Mouse (Mus musculus) megakaryocyte, embryonic 14.5 days (primary cell): Measurements from ENCODE around the gene Prkch.

Source experiments
- FLI1 ChIP-seq: IDR thresholded peaks from 2 replicates; pipeline ENCODE4 v1.6.1; 2012; ENCODE audit warnings: low read length, inconsistent platforms, mixed read lengths
- GATA1 ChIP-seq: IDR thresholded peaks from 3 replicates; pipeline ENCODE4 v1.6.1; 2012; ENCODE audit warnings: mixed read lengths, low read length, inconsistent platforms, borderline replicate concordance

DNA sequence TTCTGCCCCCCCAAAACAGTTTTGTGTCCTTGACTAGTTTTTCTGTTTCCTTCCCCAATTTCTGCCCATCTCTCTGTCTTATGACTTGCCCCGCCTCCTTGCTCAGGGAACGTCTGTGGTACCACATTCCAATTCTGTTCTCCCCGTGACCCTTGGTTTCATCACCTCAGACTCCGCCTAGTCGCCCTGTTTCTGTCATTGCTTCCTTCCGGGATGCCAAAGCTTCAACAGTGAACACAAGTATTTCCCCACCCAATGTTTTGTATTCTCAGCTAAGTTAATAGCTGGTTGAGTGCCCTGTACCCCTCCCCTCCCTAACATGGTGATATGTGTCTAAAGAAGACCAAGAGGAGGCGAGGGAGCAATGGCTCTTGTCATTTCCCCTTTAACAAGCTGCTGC is 83.0 kb downstream of the Prkch start:
- no peak for TF ChIP-seq GATA1
- TF ChIP-seq FLI1, result no peak
